Comparison of ENCODE assay signal across 8 mouse cellular contexts in the genomic region with DNA sequence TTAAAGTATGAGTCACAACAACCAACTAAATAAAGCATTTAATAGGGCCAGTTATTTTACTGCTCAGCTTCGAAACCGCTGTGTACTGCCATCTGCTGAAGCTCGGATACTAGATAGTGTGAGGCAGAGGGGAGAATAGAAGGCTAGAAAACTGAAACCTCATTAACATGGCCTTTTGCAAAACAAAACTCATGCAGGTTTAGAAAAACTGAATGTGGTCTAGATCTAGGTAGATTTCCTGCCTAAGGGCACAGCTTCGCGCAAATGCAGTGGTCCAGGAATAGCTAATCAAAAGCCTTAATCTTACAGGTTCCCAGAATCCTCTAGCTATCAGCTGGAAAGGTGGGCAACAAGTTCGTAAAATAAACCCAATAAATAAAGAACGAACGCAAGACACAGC. TPM values are rescaled to one million over a fixed set of nuclear protein-coding genes. Genes with fewer than 3 reads are reported as not detected.
DNase-seq lines count a peak whose midpoint lies in the region; ATAC-seq and TF ChIP-seq lines count a peak whose summit lies in the region.

No protein-coding gene starts in this region.

- peak overlapping the region; percentile 75 for H3K4me2 ChIP-seq in kidney, postnatal 0 days (ENCODE audit: low read length)
- H3K4me2 ChIP-seq in hindbrain, postnatal 0 days (ENCODE audit: low read depth, low read length), result peak overlapping the region; percentile 79

- peak overlapping the region; percentile 81 for H3K4me3 ChIP-seq in kidney, postnatal 0 days (replicated peaks; ENCODE audit: low read depth, low read length)
- H3K4me3 ChIP-seq in bone marrow, adult 2 months (replicated peaks; ENCODE audit: control insufficient read depth, low read depth, low read length), result peak overlapping the region; percentile 81
- H3K4me3 ChIP-seq in hindbrain, postnatal 0 days (ENCODE audit: low read length), result peak overlapping the region; percentile 78

- TF ChIP-seq POLR2A in bone marrow, adult 2 months (IDR thresholded peaks at IDR 0.05; ENCODE audit: borderline replicate concordance, control insufficient read depth, low read depth, low read length), result no peak

- WGBS in kidney, postnatal 0 days, result 20% methylated on average over 8 of the region's 8 CpGs
- WGBS in bone marrow, adult 2 months, result 9% methylated on average over 8 of the region's 8 CpGs
- 18% methylated on average over 8 of the region's 8 CpGs for WGBS in hindbrain, postnatal 0 days

- DNase-seq in kidney, postnatal 0 days (ENCODE audit: low spot score), result peak; percentile 33
- DNase-seq in kidney, adult 11 months, result no peak
- peak; percentile 31 for DNase-seq in hindbrain, postnatal 0 days (ENCODE audit: low spot score)
- peak; percentile 7 to 9 for DNase-seq in natural killer cell, adult 2 months (ENCODE audit: low spot score in 2 of 2)
- no peak for DNase-seq in c-Kit-positive CD71-positive TER-119-positive erythroid progenitor cells, embryonic 14.5 days (ENCODE audit: low spot score)
- DNase-seq in gastrocnemius, postnatal 4 days (ENCODE audit: low spot score in 2 of 2), result no peak
- no peak for DNase-seq in adrenal gland, postnatal 10 days

- peak overlapping the region; percentile 93 for H3K9ac ChIP-seq in kidney, postnatal 0 days (ENCODE audit: low read depth, low read length)
- H3K9ac ChIP-seq in hindbrain, postnatal 0 days (replicated peaks; ENCODE audit: low read length), result peak overlapping the region; percentile 86

- H3K27me3 ChIP-seq in kidney, postnatal 0 days (ENCODE audit: insufficient read depth, low read length), result no peaks in the 10 kb centered on the region
- no peaks in the 10 kb centered on the region for H3K27me3 ChIP-seq in hindbrain, postnatal 0 days (ENCODE audit: insufficient read depth, low read length)

- 0 out of 2 replicates have a peak, but pooled peaks cover 3% of the 10 kb centered on the region for H3K36me3 ChIP-seq in kidney, postnatal 0 days (ENCODE audit: insufficient read depth, low read length)
- H3K36me3 ChIP-seq in hindbrain, postnatal 0 days (ENCODE audit: insufficient read depth, low read length), result 0 out of 2 replicates have a peak, but pooled peaks cover 4% of the 10 kb centered on the region

- no peak for ATAC-seq in kidney, postnatal 0 days (replicated peaks; ENCODE audit: low FRiP score, low read depth)
- peak; percentile 1; the same call in 1 of the 2 replicates for ATAC-seq in hindbrain, postnatal 0 days

- H3K4me1 ChIP-seq in kidney, postnatal 0 days (replicated peaks; ENCODE audit: insufficient read depth, low read length), result no peaks in the 10 kb centered on the region
- H3K4me1 ChIP-seq in bone marrow, adult 2 months (ENCODE audit: control insufficient read depth, insufficient read depth, low read length), result no peaks in the 10 kb centered on the region; the same call in 1 of the 2 replicates
- no peaks in the 10 kb centered on the region for H3K4me1 ChIP-seq in hindbrain, postnatal 0 days (ENCODE audit: insufficient read depth, low read length)

- H3K27ac ChIP-seq in kidney, postnatal 0 days, result peak overlapping the region; percentile 99
- peak overlapping the region; percentile 98 for H3K27ac ChIP-seq in bone marrow, adult 2 months (ENCODE audit: control insufficient read depth, insufficient read depth, low read depth, low read length, poor library complexity)
- H3K27ac ChIP-seq in hindbrain, postnatal 0 days, result peak overlapping the region; percentile 98

- TF ChIP-seq CTCF in kidney, postnatal 0 days (IDR thresholded peaks at IDR 0.05; ENCODE audit: low read depth), result no peak
- TF ChIP-seq CTCF in bone marrow, adult 2 months (IDR thresholded peaks at IDR 0.05; ENCODE audit: control insufficient read depth, insufficient read depth, low read length), result no peak
- no peak for TF ChIP-seq CTCF in hindbrain, postnatal 0 days (IDR thresholded peaks at IDR 0.05; ENCODE audit: low read depth)

- H3K9me3 ChIP-seq in kidney, postnatal 0 days (replicated peaks; ENCODE audit: low read length), result no peaks in the 10 kb centered on the region
- no peaks in the 10 kb centered on the region for H3K9me3 ChIP-seq in hindbrain, postnatal 0 days (ENCODE audit: low read length)

RNA-seq across cellular contexts. Expression of gene Cnbd2, which starts 0.7 kb away (rescaled TPM):
- polyA plus RNA-seq in kidney, postnatal 0 days (2015; fragmentation: Nextera tagmentation; extraction: Ambion mirVana), result 14.7 and 16.2 TPM in 2 replicates
- polyA plus RNA-seq in bone marrow, adult 2 months (2011; ENCODE audit: insufficient read depth, insufficient read length, low replicate concordance, missing spikeins), result 2.6 and 5.4 TPM in 2 replicates
- total RNA-seq in hindbrain, postnatal 0 days (2014; rRNA removed), result 1.7 and 3.3 TPM in 2 replicates
- 7.9 and 8.2 TPM in 2 replicates for polyA plus RNA-seq in hindbrain, postnatal 0 days (2015; fragmentation: Nextera tagmentation; extraction: Ambion mirVana)
- 1 to 10 TPM; 2.8 to 2.9 TPM for total RNA-seq in gastrocnemius, postnatal 4 days (2021)
- total RNA-seq in adrenal gland, postnatal 10 days (2021), result 1 to 10 TPM; 1.5 to 2.0 TPM

RNA-seq across cellular contexts. Expression of gene Scand1, which starts 1.1 kb away (rescaled TPM):
- polyA plus RNA-seq in kidney, postnatal 0 days (2015; fragmentation: Nextera tagmentation; extraction: Ambion mirVana), result 140 and 181 TPM in 2 replicates
- polyA plus RNA-seq in bone marrow, adult 2 months (2011; ENCODE audit: insufficient read depth, insufficient read length, low replicate concordance, missing spikeins), result 61.6 and 84.9 TPM in 2 replicates
- 348 and 377 TPM in 2 replicates for total RNA-seq in hindbrain, postnatal 0 days (2014; rRNA removed)
- polyA plus RNA-seq in hindbrain, postnatal 0 days (2015; fragmentation: Nextera tagmentation; extraction: Ambion mirVana), result 129 and 132 TPM in 2 replicates
- 10 to 100 TPM; 63.7 to 76.2 TPM for total RNA-seq in gastrocnemius, postnatal 4 days (2021)
- 10 to 100 TPM; 96.3 to 98.8 TPM for total RNA-seq in adrenal gland, postnatal 10 days (2021)

Comparison
In these comparisons a context has a peak if more than half of its experiments do, and no peak if none do; other contexts are left out.
1. DNase-seq: peak in kidney, postnatal 0 days (single experiment), hindbrain, postnatal 0 days (single experiment) and natural killer cell, adult 2 months (2 of 2); none in kidney, adult 11 months (single experiment), c-Kit-positive CD71-positive TER-119-positive erythroid progenitor cells, embryonic 14.5 days (single experiment), gastrocnemius, postnatal 4 days (0 of 2) and adrenal gland, postnatal 10 days (single experiment).
2. Peak in every context shown above with its lines, with median percentiles within 50 percentile points of each other: H3K27ac ChIP-seq and H3K4me3 ChIP-seq.